Mouse (Mus musculus): ENCODE results near the gene P4hb. TPM values are rescaled to one million over a fixed set of nuclear protein-coding genes. Genes with fewer than 3 reads are reported as not detected.
"Not testable (repeated sequence)": the region's sequence is repeated elsewhere in the genome, so short reads cannot be mapped to it uniquely, and the experiment has no call there.

Gene P4hb
- total and polyA plus RNA-seq, 2 experiments from 2014 or later, result 165 to 191 TPM

- H3K36me3 ChIP-seq (ENCODE audit: insufficient read depth, low read length), result peaks cover 32% of the 10 kb centered on the region
- WGBS, result 84% methylated on average over 3 of the region's 3 CpGs
- no peak overlapping the region for H3K27ac ChIP-seq (ENCODE audit: low read depth, low read length)
- DNase-seq (ENCODE audit: low spot score) (no peak), ATAC-seq (ENCODE audit: low FRiP score) (no peak)
- H3K9ac ChIP-seq (replicated peaks; ENCODE audit: low read length, poor library complexity, severe bottlenecking), result no peak overlapping the region
- no peak for TF ChIP-seq CTCF (IDR thresholded peaks at IDR 0.05)
- H3K4me2 ChIP-seq (ENCODE audit: low read depth, low read length, poor library complexity, severe bottlenecking), result 0 out of 2 replicates have a peak overlapping the region, but pooled peaks have one; percentile 62
- H3K9me3 ChIP-seq (ENCODE audit: low read length), result no peaks in the 10 kb centered on the region
- no peaks in the 10 kb centered on the region for H3K27me3 ChIP-seq (ENCODE audit: insufficient read depth, low read length)
- peak overlapping the region; percentile 96; the same call in 1 of the 2 replicates for H3K4me3 ChIP-seq (ENCODE audit: low read depth, low read length)
- H3K4me1 ChIP-seq (ENCODE audit: insufficient read depth, low read length), result peaks cover 6% of the 10 kb centered on the region
These were observed 1.9 kb downstream of the P4hb start for GRCm38 (mm10) chr11:120571122-120571521.

GRCm38 (mm10) chr11:120568324-120568723, 4.7 kb downstream of the P4hb start:
- no peak for TF ChIP-seq CTCF (IDR thresholded peaks at IDR 0.05)
- no peak overlapping the region for H3K9ac ChIP-seq (replicated peaks; ENCODE audit: low read length, poor library complexity, severe bottlenecking)
- no peak for ATAC-seq (ENCODE audit: low FRiP score)
- H3K36me3 ChIP-seq (ENCODE audit: insufficient read depth, low read length), result peaks cover 56% of the 10 kb centered on the region
- no peaks in the 10 kb centered on the region for H3K9me3 ChIP-seq (ENCODE audit: low read length)
- no peak overlapping the region for H3K27ac ChIP-seq (ENCODE audit: low read depth, low read length)
- WGBS, result 94% methylated on average over 6 of the region's 6 CpGs
- DNase-seq (ENCODE audit: low spot score), result no peak
- no peak overlapping the region for H3K4me2 ChIP-seq (ENCODE audit: low read depth, low read length, poor library complexity, severe bottlenecking)
- no peaks in the 10 kb centered on the region for H3K27me3 ChIP-seq (ENCODE audit: insufficient read depth, low read length)
- no peak overlapping the region for H3K4me3 ChIP-seq (ENCODE audit: low read depth, low read length)
- peaks cover 6% of the 10 kb centered on the region for H3K4me1 ChIP-seq (ENCODE audit: insufficient read depth, low read length)

DNA sequence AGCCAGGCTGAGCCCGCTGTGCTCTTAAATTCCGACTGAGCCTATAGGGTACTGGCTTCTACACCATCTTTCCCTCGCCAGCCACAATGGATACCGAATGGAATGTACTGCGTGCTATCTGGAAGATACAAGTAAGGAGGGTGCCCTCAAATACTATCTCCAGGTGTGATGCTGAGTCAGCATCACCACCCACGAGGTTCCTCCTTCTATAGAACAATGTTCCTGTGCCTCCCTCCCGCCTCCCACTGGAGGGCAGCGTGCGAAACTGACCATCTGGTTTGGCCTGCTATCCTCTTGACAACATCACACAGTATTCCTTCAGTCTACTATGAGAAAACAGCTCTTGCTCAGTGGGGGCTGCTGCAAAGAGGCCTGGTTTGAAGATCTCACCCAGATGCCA, 7.9 kb downstream of the P4hb start:
- no peak for TF ChIP-seq CTCF (IDR thresholded peaks at IDR 0.05)
- Histone ChIP-seq H3K4me3 (ENCODE audit: low read depth, low read length) (no peak overlapping the region), H3K4me1 (ENCODE audit: insufficient read depth, low read length) (no peaks in the 10 kb centered on the region), H3K4me2 (ENCODE audit: low read depth, low read length, poor library complexity, severe bottlenecking) (no peak overlapping the region), H3K27ac (ENCODE audit: low read depth, low read length) (no peak overlapping the region), H3K27me3 (ENCODE audit: insufficient read depth, low read length) (no peaks in the 10 kb centered on the region), H3K36me3 (ENCODE audit: insufficient read depth, low read length) (peaks cover 79% of the 10 kb centered on the region), H3K9me3 (ENCODE audit: low read length) (no peaks in the 10 kb centered on the region), H3K9ac (replicated peaks; ENCODE audit: low read length, poor library complexity, severe bottlenecking) (no peak overlapping the region)
- no peak for DNase-seq (ENCODE audit: low spot score)
- ATAC-seq (ENCODE audit: low FRiP score), result no peak
- 86% methylated on average over 9 of the region's 9 CpGs for WGBS

- TF ChIP-seq CTCF (IDR thresholded peaks at IDR 0.05), result no peak
- H3K36me3 ChIP-seq (ENCODE audit: insufficient read depth, low read length), result peaks cover 81% of the 10 kb centered on the region
- H3K4me1 ChIP-seq (ENCODE audit: insufficient read depth, low read length), result no peaks in the 10 kb centered on the region
- ATAC-seq (ENCODE audit: low FRiP score), result no peak
- no peak overlapping the region for H3K27ac ChIP-seq (ENCODE audit: low read depth, low read length)
- WGBS, result 96% methylated on average over 13 of the region's 13 CpGs
- H3K9ac ChIP-seq (replicated peaks; ENCODE audit: low read length, poor library complexity, severe bottlenecking), result no peak overlapping the region
- H3K27me3 ChIP-seq (ENCODE audit: insufficient read depth, low read length), result no peaks in the 10 kb centered on the region
- no peak overlapping the region for H3K4me3 ChIP-seq (ENCODE audit: low read depth, low read length)
- H3K4me2 ChIP-seq (ENCODE audit: low read depth, low read length, poor library complexity, severe bottlenecking), result no peak overlapping the region
- H3K9me3 ChIP-seq (ENCODE audit: low read length), result no peaks in the 10 kb centered on the region
- no peak for DNase-seq (ENCODE audit: low spot score)
These were observed 10.1 kb downstream of the P4hb start for GRCm38 (mm10) chr11:120562949-120563348.

DNA sequence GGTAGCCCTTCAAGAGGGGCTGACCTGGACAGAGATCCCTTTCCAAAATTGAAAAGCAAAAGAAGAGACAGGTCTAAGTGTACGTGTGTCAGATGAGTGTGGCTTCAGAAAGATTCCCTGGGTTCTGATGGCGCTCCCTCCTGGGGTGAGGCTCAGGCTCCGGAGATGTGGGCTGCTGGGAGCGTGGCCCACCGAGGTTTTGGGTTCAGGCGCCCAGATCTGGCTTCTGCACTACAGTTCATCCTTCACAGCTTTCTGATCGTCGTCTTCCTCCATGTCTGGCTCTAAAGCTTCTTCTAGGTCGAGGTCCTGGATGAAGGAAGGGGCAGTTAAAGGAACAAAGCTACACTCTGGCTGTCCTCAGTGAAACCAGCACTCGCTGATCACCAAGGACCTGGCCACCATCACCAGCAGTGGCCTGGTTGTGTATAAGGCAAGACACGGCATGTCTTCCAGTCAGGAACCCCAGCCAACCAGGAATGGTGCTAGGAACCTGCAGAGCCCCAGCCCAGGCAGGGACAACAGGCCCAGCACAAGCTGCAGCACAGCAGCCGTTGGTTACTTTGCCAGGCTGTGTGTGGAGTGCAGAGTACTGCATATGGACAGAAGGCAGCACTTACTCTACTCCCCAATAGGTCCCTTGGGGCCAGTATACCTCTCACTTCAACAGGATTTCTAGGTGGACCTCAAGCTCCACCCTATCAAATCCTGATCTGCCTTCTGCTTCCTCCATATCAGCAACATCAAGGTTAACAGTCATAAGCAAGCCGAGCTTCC, 11.9 kb downstream of the P4hb start:
- no peak for TF ChIP-seq CTCF (IDR thresholded peaks at IDR 0.05)
- no peak overlapping the region for H3K27ac ChIP-seq (ENCODE audit: low read depth, low read length)
- 95% methylated on average over 13 of the region's 13 CpGs for WGBS
- H3K36me3 ChIP-seq (ENCODE audit: insufficient read depth, low read length), result peaks cover 65% of the 10 kb centered on the region
- DNase-seq (ENCODE audit: low spot score) (no peak), ATAC-seq (ENCODE audit: low FRiP score) (no peak)
- no peak overlapping the region for H3K4me2 ChIP-seq (ENCODE audit: low read depth, low read length, poor library complexity, severe bottlenecking)
- H3K9ac ChIP-seq (replicated peaks; ENCODE audit: low read length, poor library complexity, severe bottlenecking), result no peak overlapping the region
- no peak overlapping the region for H3K4me3 ChIP-seq (ENCODE audit: low read depth, low read length)
- no peaks in the 10 kb centered on the region for H3K27me3 ChIP-seq (ENCODE audit: insufficient read depth, low read length)
- H3K4me1 ChIP-seq (ENCODE audit: insufficient read depth, low read length), result no peaks in the 10 kb centered on the region
- H3K9me3 ChIP-seq (ENCODE audit: low read length), result no peaks in the 10 kb centered on the region

GRCm38 (mm10) chr11:120558843-120559242, 14.2 kb downstream of the P4hb start:
- DNase-seq (ENCODE audit: low spot score); H3K27me3 ChIP-seq (ENCODE audit: insufficient read depth, low read length); ATAC-seq (ENCODE audit: low FRiP score); H3K4me3 ChIP-seq (ENCODE audit: low read depth, low read length); H3K9me3 ChIP-seq (ENCODE audit: low read length); H3K4me1 ChIP-seq (ENCODE audit: insufficient read depth, low read length); H3K9ac ChIP-seq (replicated peaks; ENCODE audit: low read length, poor library complexity, severe bottlenecking); H3K4me2 ChIP-seq (ENCODE audit: low read depth, low read length, poor library complexity, severe bottlenecking); H3K27ac ChIP-seq (ENCODE audit: low read depth, low read length): not testable (repeated sequence)
- H3K36me3 ChIP-seq (ENCODE audit: insufficient read depth, low read length), result peaks cover 46% of the 10 kb centered on the region
- 95% methylated on average over 6 of the region's 6 CpGs for WGBS
